Mouse (Mus musculus): ENCODE data around the gene Gm42420. TPM values are rescaled to one million over a fixed set of nuclear protein-coding genes. Genes with fewer than 3 reads are reported as not detected.

Gene Gm42420
- total and polyA plus RNA-seq, 2 experiments from 2014 or later: 1.5 TPM; not detected in 1

- Histone ChIP-seq H3K9me3 (ENCODE audit: low read length) (no peaks in the 10 kb centered on the region), H3K4me2 (ENCODE audit: low read depth, low read length, poor library complexity, severe bottlenecking) (no peak overlapping the region), H3K27ac (ENCODE audit: low read depth, low read length) (no peak overlapping the region), H3K4me3 (ENCODE audit: low read depth, low read length) (no peak overlapping the region), H3K4me1 (ENCODE audit: insufficient read depth, low read length) (no peaks in the 10 kb centered on the region), H3K36me3 (ENCODE audit: insufficient read depth, low read length) (peaks cover 14% of the 10 kb centered on the region), H3K9ac (replicated peaks; ENCODE audit: low read length, poor library complexity, severe bottlenecking) (no peak overlapping the region), H3K27me3 (ENCODE audit: insufficient read depth, low read length) (no peaks in the 10 kb centered on the region)
- ATAC-seq (ENCODE audit: low FRiP score) (no peak), DNase-seq (ENCODE audit: low spot score) (peak; percentile 19)
- WGBS: 59% methylated on average over 2 of the region's 2 CpGs
- peak; percentile 67 for TF ChIP-seq CTCF (IDR thresholded peaks at IDR 0.05)
These were observed 24.7 kb downstream of the Gm42420 start for GRCm38 (mm10) chr6:39610207-39610606.

- Histone ChIP-seq H3K4me1 (ENCODE audit: insufficient read depth, low read length) (no peaks in the 10 kb centered on the region), H3K27me3 (ENCODE audit: insufficient read depth, low read length) (no peaks in the 10 kb centered on the region), H3K4me2 (ENCODE audit: low read depth, low read length, poor library complexity, severe bottlenecking) (no peak overlapping the region), H3K36me3 (ENCODE audit: insufficient read depth, low read length) (peaks cover 24% of the 10 kb centered on the region), H3K4me3 (ENCODE audit: low read depth, low read length) (no peak overlapping the region), H3K27ac (ENCODE audit: low read depth, low read length) (no peak overlapping the region), H3K9ac (replicated peaks; ENCODE audit: low read length, poor library complexity, severe bottlenecking) (no peak overlapping the region), H3K9me3 (ENCODE audit: low read length) (no peaks in the 10 kb centered on the region)
- no peak for TF ChIP-seq CTCF (IDR thresholded peaks at IDR 0.05)
- DNase-seq (ENCODE audit: low spot score): no peak
- no peak for ATAC-seq (ENCODE audit: low FRiP score)
- WGBS: 92% methylated on average over 2 of the region's 2 CpGs
These were observed 25.7 kb downstream of the Gm42420 start for GRCm38 (mm10) chr6:39611296-39611695.

Other genes with a start within 250 kb of the Gm42420 start
- 38.1 and 46.8 TPM in 2 replicates for gene Slc37a3, start 208.1 kb upstream of the Gm42420 start, total RNA-seq (2014; rRNA removed)
- 54.6 and 55.4 TPM in 2 replicates for gene Slc37a3, start 208.1 kb upstream of the Gm42420 start, polyA plus RNA-seq (2015; fragmentation: Nextera tagmentation; extraction: Ambion mirVana)
- gene Rab19, start 204.6 kb upstream of the Gm42420 start, total RNA-seq (2014; rRNA removed): 0.24 TPM in 1 of 2 replicates, not detected in the other
- 0.25 TPM in 1 of 2 replicates, not detected in the other for gene Rab19, start 204.6 kb upstream of the Gm42420 start, polyA plus RNA-seq (2015; fragmentation: Nextera tagmentation; extraction: Ambion mirVana)
- 201 and 269 TPM in 2 replicates for gene Mkrn1, start 165.3 kb upstream of the Gm42420 start, total RNA-seq (2014; rRNA removed)
- 232 and 238 TPM in 2 replicates for gene Mkrn1, start 165.3 kb upstream of the Gm42420 start, polyA plus RNA-seq (2015; fragmentation: Nextera tagmentation; extraction: Ambion mirVana)
- 15.9 and 22.4 TPM in 2 replicates for gene Dennd2a, start 27.9 kb upstream of the Gm42420 start, total RNA-seq (2014; rRNA removed)
- 7.8 and 9.8 TPM in 2 replicates for gene Dennd2a, start 27.9 kb upstream of the Gm42420 start, polyA plus RNA-seq (2015; fragmentation: Nextera tagmentation; extraction: Ambion mirVana)
- gene Adck2, start 11.9 kb upstream of the Gm42420 start, total RNA-seq (2014; rRNA removed): 16.9 and 31.0 TPM in 2 replicates
- 44.9 and 45.9 TPM in 2 replicates for gene Adck2, start 11.9 kb upstream of the Gm42420 start, polyA plus RNA-seq (2015; fragmentation: Nextera tagmentation; extraction: Ambion mirVana)
- gene Ndufb2, start 6.8 kb downstream of the Gm42420 start, total RNA-seq (2014; rRNA removed): 234 and 290 TPM in 2 replicates
- 589 and 646 TPM in 2 replicates for gene Ndufb2, start 6.8 kb downstream of the Gm42420 start, polyA plus RNA-seq (2015; fragmentation: Nextera tagmentation; extraction: Ambion mirVana)
- gene Braf, start 139.7 kb downstream of the Gm42420 start, total RNA-seq (2014; rRNA removed): 46.0 and 48.0 TPM in 2 replicates
- gene Braf, start 139.7 kb downstream of the Gm42420 start, polyA plus RNA-seq (2015; fragmentation: Nextera tagmentation; extraction: Ambion mirVana): 14.4 and 17.1 TPM in 2 replicates
- 34.3 and 41.7 TPM in 2 replicates for gene Mrps33, start 225.2 kb downstream of the Gm42420 start, total RNA-seq (2014; rRNA removed)
- 167 and 171 TPM in 2 replicates for gene Mrps33, start 225.2 kb downstream of the Gm42420 start, polyA plus RNA-seq (2015; fragmentation: Nextera tagmentation; extraction: Ambion mirVana)